Mouse (Mus musculus) liver, embryonic 11.5 days (tissue): ENCODE data around the gene Sv2c. TPM values are rescaled to one million over a fixed set of nuclear protein-coding genes. Genes with fewer than 3 reads are reported as not detected.

ENCODE experiments used
- ATAC-seq: fragments of 200-750 bp; cut with Nextera tagmentation; replicated peaks from 2 replicates; pipeline ENCODE4 v1.8.0; 2017; ENCODE audit warnings: moderate number of reproducible peaks, mild to moderate bottlenecking, moderate TSS enrichment, moderate library complexity; ENCODE audit not compliant: low FRiP score
- DNase-seq: peaks from one replicate; pipeline ENCODE4 v3.0.0-alpha.2; 2017; ENCODE audit warnings: low spot score
- H3K27ac ChIP-seq: fragments of 300-500 bp; sonication (generic); 2 replicates; pipeline ENCODE4 v1.5.1; 2014; ENCODE audit warnings: mild to moderate bottlenecking, low read depth, low read length, control low read depth
- H3K27me3 ChIP-seq: fragments of 300-500 bp; sonication (generic); replicated peaks from 2 replicates; pipeline ENCODE4 v1.6.1; 2014; ENCODE audit warnings: low read length, mixed read lengths; ENCODE audit not compliant: control insufficient read depth, insufficient read depth
- H3K36me3 ChIP-seq: fragments of 300-500 bp; sonication (generic); 2 replicates; pipeline ENCODE4 v1.6.1; 2014; ENCODE audit warnings: mild to moderate bottlenecking, low read length, moderate library complexity, mixed read lengths; ENCODE audit not compliant: control insufficient read depth, insufficient read depth
- H3K4me1 ChIP-seq: fragments of 300-500 bp; sonication (generic); replicated peaks from 2 replicates; pipeline ENCODE4 v1.6.1; 2014; ENCODE audit warnings: low read length, mixed read lengths; ENCODE audit not compliant: control insufficient read depth, insufficient read depth
- H3K4me2 ChIP-seq: fragments of 300-500 bp; sonication (generic); 2 replicates; pipeline ENCODE4 v1.6.1; 2014; ENCODE audit warnings: mild to moderate bottlenecking, control low read depth, moderate library complexity
- H3K4me3 ChIP-seq: fragments of 300-500 bp; sonication (generic); 2 replicates; pipeline ENCODE4 v1.5.1; 2014; ENCODE audit warnings: low read depth, low read length, control low read depth
- H3K9ac ChIP-seq: fragments of 300-500 bp; sonication (generic); 2 replicates; pipeline ENCODE4 v1.6.1; 2014; ENCODE audit warnings: low read depth, low read length, control low read depth
- H3K9me3 ChIP-seq: fragments of 300-500 bp; sonication (generic); 2 replicates; pipeline ENCODE4 v1.6.1; 2016; ENCODE audit warnings: low read length, inconsistent platforms, mixed read lengths; ENCODE audit not compliant: control insufficient read depth
- WGBS: fragments of 180-500 bp; shearing (Covaris S2); extraction: QIAGEN DNeasy Blood & Tissue Kit; methylation state at CpG from one replicate; pipeline ENCODE4 v1.1.7; 2014; 5-methylcytosine and 5-hydroxymethylcytosine counted together
- polyA plus RNA-seq: library from polyadenylated mRNA; unstranded; fragments of >200 nt; fragmentation: Nextera tagmentation; extraction: Ambion mirVana; gene quantifications from 2 replicates; pipeline ENCODE4 v1.2.1, GENCODE M21; 2014

Sv2c gene
- polyA plus RNA-seq, 1 experiment from 2014 or later, result 0.23 TPM

DNA sequence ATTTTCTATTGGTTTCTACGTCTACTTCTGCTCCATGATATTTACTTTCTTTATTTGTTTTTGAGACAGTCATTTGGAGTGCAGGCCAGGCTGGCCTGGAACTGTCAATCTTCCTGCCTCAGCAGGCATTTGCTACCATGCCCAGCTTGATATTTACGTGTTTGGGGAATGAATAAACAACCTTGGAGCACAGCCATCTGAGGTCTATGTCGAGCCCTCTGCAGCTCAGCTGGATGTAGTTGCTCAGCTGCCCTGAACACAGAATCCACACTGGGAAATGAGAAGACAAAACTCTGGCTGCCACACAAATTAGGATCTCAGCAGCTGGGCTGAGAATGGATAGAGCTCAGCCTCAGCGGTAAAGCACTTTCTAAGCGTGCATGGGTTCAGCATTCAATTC, 191.6 kb downstream of the Sv2c start:
- Histone ChIP-seq H3K9me3 (no peaks in the 10 kb centered on the region), H3K4me1 (no peaks in the 10 kb centered on the region), H3K4me2 (no peak overlapping the region), H3K27ac (no peak overlapping the region), H3K27me3 (no peaks in the 10 kb centered on the region), H3K4me3 (no peak overlapping the region), H3K9ac (no peak overlapping the region), H3K36me3 (no peaks in the 10 kb centered on the region)
- 70% methylated on average over 5 of the region's 5 CpGs for WGBS
- no peak for ATAC-seq
- DNase-seq, result no peak

DNA sequence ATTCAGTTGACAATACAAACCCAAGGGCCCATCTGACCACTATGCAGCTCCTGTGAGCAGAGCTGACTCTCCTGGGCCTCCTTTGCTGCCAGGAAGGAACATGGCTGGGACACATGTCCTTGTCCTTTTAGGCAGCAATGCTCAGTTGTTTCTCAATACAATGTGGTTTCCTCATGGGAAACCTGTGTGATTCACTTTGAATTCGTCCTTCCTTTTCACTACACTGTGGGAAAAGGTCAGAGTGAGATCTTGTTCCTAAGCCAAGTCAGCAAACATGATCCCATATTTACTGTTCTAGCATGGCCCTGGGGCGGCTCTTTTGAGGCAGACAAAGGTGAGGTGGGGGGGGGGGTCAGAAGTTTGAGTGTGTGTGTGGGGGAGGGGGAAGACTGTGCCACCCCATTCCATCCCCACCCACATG, 208.2 kb downstream of the Sv2c start:
- no peaks in the 10 kb centered on the region for H3K4me1 ChIP-seq
- no peaks in the 10 kb centered on the region for H3K9me3 ChIP-seq
- ATAC-seq (no peak), DNase-seq (no peak)
- no peak overlapping the region for H3K4me3 ChIP-seq
- no peak overlapping the region for H3K9ac ChIP-seq
- no peaks in the 10 kb centered on the region for H3K27me3 ChIP-seq
- WGBS, result 58% methylated on average over 2 of the region's 2 CpGs
- no peaks in the 10 kb centered on the region for H3K36me3 ChIP-seq
- no peak overlapping the region for H3K4me2 ChIP-seq
- H3K27ac ChIP-seq, result no peak overlapping the region

DNA sequence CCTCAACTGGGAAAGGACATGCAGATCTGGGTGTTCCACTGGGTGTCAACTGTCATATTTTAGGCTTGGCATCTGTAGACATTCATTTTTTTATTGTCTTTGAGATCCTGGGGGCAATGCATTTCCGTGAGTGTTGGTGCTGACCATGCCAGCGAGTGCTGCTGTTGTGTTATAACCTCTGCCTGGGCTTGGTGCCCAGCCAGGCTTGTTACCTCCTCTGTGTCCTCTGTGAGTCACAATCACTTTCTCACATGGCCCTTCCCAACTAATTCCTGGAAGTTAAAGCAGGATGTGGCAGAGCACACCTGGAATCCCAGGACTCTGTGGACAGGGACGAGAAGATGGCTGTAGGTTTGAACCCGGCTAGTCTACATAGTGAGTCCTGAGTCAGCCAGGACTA, 209.8 kb downstream of the Sv2c start:
- H3K4me3 ChIP-seq, result no peak overlapping the region
- H3K27me3 ChIP-seq, result no peaks in the 10 kb centered on the region
- no peak for DNase-seq
- H3K4me2 ChIP-seq, result no peak overlapping the region
- WGBS, result 90% methylated on average over 4 of the region's 4 CpGs
- no peaks in the 10 kb centered on the region for H3K36me3 ChIP-seq
- no peaks in the 10 kb centered on the region for H3K9me3 ChIP-seq
- no peak for ATAC-seq
- no peaks in the 10 kb centered on the region for H3K4me1 ChIP-seq
- H3K9ac ChIP-seq, result no peak overlapping the region
- no peak overlapping the region for H3K27ac ChIP-seq

DNA sequence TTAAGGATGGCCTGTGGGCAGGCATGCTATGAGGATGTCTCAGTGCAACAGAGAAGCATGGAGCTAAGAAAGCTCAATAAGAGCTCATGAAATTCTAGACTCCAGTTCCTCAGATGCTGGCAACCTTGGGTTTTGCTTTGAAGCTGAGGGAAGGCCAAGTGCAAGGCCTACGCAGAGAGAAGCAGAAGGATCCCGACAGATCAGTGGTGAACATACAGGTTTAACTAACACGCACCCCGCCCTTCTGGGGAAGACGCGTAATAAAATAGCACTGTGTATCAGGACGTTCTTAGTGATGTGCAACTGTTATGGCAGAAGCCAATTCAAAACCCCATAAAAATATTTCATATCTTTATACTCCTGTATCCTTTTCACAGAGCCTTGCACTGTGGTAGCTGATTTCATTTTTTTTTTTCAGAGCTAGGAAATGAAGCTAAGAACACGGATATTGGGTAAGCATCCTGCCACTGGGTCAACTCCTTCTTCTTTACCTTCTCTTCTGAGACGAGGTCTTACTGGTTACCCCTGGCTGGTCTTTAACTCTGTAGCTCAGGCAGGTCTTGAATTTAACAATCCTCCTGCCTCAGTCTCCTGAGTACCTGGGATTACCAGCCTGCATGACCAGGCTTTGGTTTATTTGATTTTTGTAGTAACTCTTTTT, 213.6 kb downstream of the Sv2c start:
- H3K4me1 ChIP-seq, result no peaks in the 10 kb centered on the region
- no peak overlapping the region for H3K9ac ChIP-seq
- H3K27me3 ChIP-seq, result no peaks in the 10 kb centered on the region
- no peaks in the 10 kb centered on the region for H3K9me3 ChIP-seq
- DNase-seq, result no peak
- H3K4me2 ChIP-seq, result no peak overlapping the region
- H3K36me3 ChIP-seq, result no peaks in the 10 kb centered on the region
- ATAC-seq, result no peak
- H3K27ac ChIP-seq, result no peak overlapping the region
- H3K4me3 ChIP-seq, result no peak overlapping the region
- 89% methylated on average over 9 of the region's 9 CpGs for WGBS

DNA sequence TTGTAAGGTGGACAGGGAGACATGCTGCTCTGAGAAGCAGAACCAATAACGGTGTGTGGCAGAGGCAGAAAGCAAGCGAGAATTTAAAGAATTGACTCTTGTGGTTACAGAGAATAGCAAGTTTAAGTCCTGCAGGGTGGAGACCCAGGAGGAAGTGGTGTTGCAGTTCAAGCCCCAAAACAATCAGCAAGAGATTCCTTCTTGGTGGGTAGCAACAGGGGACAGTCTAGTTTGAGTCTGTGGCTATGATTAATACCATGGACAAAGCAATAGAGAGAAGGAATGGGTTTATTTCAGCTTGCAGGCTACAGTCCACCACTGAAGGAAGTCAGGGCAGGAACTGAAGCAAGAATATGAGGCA, 219.4 kb downstream of the Sv2c start:
- H3K4me3 ChIP-seq, result no peak overlapping the region
- 38% methylated on average over 2 of the region's 2 CpGs for WGBS
- no peaks in the 10 kb centered on the region for H3K36me3 ChIP-seq
- H3K4me2 ChIP-seq, result no peak overlapping the region
- H3K9me3 ChIP-seq, result no peaks in the 10 kb centered on the region
- no peak overlapping the region for H3K9ac ChIP-seq
- no peaks in the 10 kb centered on the region for H3K27me3 ChIP-seq
- ATAC-seq, result no peak
- DNase-seq, result no peak
- no peak overlapping the region for H3K27ac ChIP-seq
- peaks cover 6% of the 10 kb centered on the region; the same call in 1 of the 2 replicates for H3K4me1 ChIP-seq

DNA sequence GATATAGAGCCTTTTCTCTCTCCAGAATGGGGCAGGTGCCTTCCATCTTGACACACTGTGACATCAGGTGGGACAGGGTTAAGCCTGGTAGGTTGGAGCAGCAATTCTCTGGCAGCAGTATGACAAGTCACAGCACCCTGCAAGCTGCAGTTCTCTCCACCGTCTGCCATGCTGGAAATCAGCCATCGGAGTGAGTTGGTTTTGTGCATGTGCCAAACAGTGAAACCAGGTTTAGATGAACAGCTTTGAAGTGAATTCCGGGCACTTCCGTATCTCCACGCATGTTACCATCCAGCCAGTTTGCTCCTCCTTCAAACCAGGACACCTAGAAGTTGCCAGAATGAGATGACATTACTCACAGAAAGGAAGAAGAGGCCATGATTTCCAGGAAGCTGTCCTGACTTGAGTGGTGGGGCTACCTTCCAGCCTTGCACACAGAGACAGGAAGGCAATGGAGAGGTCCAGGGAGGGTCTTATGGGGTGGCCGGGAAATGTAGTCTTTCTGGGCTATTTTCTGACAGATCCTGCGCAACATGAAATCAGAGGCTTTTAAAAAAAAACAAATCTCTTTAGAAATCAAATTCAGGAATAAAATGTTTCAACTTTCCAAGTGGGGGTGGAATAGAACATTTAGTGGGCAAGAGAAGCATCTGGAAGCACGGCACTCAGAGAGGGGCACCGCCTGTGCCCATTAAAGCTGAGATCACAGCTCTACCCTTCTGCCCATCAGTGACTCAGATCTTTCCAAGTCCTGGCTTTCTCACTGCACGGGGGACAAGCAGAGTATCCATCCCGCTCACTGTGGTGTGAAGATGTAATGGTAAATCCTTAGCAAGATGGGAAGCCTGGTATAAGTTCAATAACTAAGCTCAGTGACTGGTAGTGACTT, 220.0 kb downstream of the Sv2c start:
- Histone ChIP-seq H3K4me1 (peaks cover 6% of the 10 kb centered on the region; the same call in 1 of the 2 replicates), H3K9ac (no peak overlapping the region), H3K9me3 (no peaks in the 10 kb centered on the region), H3K27me3 (no peaks in the 10 kb centered on the region), H3K36me3 (no peaks in the 10 kb centered on the region), H3K4me2 (no peak overlapping the region), H3K4me3 (no peak overlapping the region), H3K27ac (no peak overlapping the region)
- ATAC-seq (no peak), DNase-seq (no peak)
- 73% methylated on average over 11 of the region's 11 CpGs for WGBS

DNA sequence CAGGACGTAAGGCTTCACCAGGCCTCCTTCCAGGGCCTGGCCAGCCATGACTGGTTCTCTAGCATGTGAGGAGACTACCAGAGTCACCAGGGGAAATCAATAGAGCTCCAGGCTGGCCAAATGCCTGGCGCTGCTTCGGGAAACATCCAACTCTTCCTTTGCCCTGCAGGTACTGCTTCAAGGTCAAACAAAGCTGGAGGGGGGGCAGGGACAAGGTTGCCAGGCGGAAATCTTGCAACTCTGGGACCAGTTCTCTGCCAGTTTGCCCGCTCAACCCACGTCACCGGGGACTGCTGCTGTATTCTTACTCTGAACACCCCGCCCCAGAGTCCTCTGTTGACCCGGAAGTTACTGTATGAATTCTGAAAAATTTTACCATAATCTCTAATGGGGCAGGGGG, 222.1 kb downstream of the Sv2c start:
- Histone ChIP-seq H3K4me2 (no peak overlapping the region), H3K9me3 (no peaks in the 10 kb centered on the region), H3K4me3 (no peak overlapping the region), H3K27me3 (no peaks in the 10 kb centered on the region), H3K27ac (no peak overlapping the region), H3K4me1 (peaks cover 6% of the 10 kb centered on the region; the same call in 1 of the 2 replicates), H3K36me3 (no peaks in the 10 kb centered on the region), H3K9ac (no peak overlapping the region)
- ATAC-seq (no peak), DNase-seq (no peak)
- WGBS, result 72% methylated on average over 9 of the region's 9 CpGs

DNA sequence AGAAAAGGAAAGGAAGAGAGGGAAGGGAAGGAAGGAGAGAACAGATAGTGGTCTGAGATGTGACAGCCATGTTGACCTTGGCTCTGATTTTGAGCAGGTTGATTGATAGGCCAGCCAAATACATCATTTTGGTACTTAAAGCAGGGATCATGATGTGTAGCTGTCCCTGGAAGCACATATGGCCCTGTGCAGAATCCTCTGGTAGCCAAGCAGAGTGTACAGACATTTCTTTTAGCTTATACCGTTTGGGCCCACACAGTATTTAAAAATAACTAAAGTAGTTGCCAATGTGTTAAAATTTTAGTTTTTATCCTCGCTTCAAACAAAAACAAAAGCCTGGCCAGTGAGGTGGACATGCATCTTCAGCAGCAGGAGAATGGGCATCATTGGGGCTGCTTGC, 223.1 kb downstream of the Sv2c start:
- Histone ChIP-seq H3K36me3 (no peaks in the 10 kb centered on the region), H3K27ac (no peak overlapping the region), H3K9me3 (no peaks in the 10 kb centered on the region), H3K27me3 (no peaks in the 10 kb centered on the region), H3K4me1 (peaks cover 6% of the 10 kb centered on the region; the same call in 1 of the 2 replicates), H3K4me3 (no peak overlapping the region), H3K4me2 (no peak overlapping the region), H3K9ac (no peak overlapping the region)
- DNase-seq, result no peak
- 76% methylated on average over 2 of the region's 2 CpGs for WGBS
- no peak for ATAC-seq
